Mouse (Mus musculus) ES-E14 (cell line): ENCODE data around the gene Gm28374.

Experiments used
- CHD2 ChIP-seq: IDR thresholded peaks from 2 replicates; pipeline ENCODE4 v1.6.1; 2014; ENCODE audit warnings: mild to moderate bottlenecking, low read depth, low read length, inconsistent platforms
- HCFC1 ChIP-seq: IDR thresholded peaks from 2 replicates; pipeline ENCODE4 v1.6.1; 2012; ENCODE audit warnings: low read length, inconsistent platforms, borderline replicate concordance; ENCODE audit not compliant: insufficient read depth
- MAFK ChIP-seq: IDR thresholded peaks from 2 replicates; pipeline ENCODE4 v1.6.1; 2014; ENCODE audit warnings: mild to moderate bottlenecking, low read depth, low read length, inconsistent platforms; ENCODE audit not compliant: insufficient read depth

GRCm38 (mm10) chr19:6028991-6029390 is 53.1 kb downstream of the Gm28374 start:
- TF ChIP-seq HCFC1 (no peak), CHD2 (no peak), MAFK (no peak)
